Mouse (Mus musculus) c-Kit-positive CD71-negative TER-119-negative erythroid progenitor cells, embryonic 14.5 days (primary cell): Measurements from ENCODE around the gene Igf2bp2.

Experiments used
- DNase-seq: peaks from one replicate; pipeline ENCODE4 v3.0.0-alpha.2; 2013; ENCODE audit warnings: low read depth

The Igf2bp2 gene

DNA sequence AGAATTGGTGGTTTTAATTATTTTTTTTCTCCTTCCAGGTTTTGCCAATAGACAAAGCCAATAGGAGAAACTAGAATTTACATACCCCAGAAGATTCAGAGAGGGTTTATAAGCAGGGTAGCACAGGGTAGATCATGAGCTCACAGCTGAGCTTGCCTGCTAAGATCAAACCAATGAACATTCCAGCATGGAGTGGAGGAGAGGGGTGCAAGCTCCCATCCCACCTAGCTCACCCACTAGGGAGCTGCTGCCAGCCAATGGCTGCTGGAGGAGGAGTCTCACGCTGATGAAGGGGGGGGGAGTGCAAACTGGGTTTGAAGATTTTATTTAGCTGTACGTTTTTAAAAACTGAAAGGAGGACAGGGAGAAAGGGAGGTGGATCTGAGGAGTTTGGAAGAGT is 14.0 kb downstream of the Igf2bp2 start:
- no peak for DNase-seq

DNA sequence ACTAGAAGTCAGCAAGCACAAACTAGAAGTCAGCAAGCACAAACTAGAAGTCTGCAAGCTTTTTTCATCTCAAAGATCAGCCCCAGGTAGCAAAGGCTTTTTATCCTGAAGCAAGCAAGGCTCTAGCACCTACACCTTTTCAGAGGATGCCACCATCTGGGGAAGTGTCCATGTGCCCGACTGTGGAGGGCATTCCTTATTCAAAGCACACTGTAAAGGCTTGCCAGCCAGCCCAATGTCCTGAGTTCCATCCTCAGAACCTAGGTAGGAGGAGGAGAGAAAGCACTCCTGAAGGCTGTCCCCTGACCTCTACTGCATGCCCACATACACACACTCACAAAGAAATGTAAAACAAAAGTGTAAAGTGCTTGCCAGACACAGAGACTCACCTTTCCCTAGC is 16.0 kb downstream of the Igf2bp2 start:
- DNase-seq = no peak

DNA sequence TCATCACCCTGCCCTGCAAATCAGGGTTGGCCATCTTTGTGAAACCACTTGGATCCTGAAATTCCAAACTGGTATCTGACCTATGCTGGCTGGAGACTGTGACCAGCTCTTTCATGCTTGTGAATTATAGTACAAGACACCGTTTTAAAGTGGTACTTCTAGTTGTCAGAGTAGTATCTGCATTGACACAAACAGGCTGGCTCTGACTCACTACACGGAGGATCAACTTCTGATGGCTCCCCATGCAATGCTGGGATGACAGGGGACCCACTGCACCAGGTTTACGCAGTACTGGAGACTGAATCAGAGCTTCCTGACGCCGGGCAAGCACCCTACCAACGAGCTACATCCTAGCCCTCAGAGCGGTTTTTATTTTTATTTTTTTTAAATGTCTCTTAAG is 17.0 kb downstream of the Igf2bp2 start:
- no peak for DNase-seq

DNA sequence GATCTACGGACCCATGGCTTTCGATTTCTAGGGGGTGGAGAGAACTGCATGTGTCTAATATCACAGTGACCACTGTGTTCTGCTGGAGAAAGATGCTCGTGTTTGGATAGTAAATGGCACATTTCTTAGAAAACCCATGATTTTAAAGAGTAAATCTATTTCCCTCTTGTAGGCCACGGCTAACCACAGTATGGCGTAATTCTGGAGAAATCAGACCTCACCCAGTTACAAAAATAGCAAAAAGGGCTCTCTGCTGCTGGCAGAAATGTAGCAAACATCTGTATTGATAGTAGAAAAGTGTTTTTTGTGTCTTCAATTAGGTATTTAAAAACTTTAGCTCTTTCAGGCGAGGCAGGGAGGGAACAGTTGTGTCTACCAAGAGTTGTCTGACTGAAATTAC is 18.6 kb downstream of the Igf2bp2 start:
- DNase-seq = no peak

DNA sequence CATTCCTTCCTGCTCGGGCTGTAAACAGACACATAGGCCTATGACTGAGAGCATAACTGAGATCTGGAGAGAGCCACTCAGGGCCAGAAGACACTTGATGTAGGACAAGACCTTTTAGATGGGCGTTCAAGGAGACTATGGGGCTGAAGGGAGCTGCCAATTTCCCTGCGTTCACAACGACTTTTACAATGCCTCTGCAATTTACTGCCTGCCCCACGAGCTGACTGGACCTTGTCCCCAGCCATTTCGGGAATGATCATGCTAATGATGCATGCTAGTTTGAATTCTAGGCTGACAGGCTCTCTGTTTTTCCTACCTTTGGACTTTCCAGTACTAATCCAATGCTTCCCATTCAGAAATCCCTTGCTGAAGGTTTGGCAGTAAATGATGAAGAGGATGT is 22.2 kb downstream of the Igf2bp2 start:
- DNase-seq = no peak

DNA sequence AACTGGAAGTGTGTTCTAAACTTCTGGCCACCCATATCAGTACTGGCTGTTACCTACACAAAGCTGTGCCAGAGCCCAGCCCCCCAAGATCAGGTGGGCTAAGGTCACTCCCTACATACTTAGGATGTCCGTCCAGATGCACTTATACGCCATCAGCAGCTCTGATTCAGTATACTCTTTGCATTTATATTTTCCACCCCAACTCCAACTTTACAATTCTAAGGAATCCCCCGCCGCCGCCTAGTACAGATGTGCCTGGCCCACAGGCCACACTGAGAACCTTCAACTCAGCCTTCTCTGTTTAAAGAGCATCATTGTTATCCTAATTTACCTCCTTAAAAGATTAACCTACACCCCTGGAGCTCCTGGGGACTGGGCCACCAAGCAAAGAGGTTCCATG is 23.3 kb downstream of the Igf2bp2 start:
- no peak for DNase-seq

DNA sequence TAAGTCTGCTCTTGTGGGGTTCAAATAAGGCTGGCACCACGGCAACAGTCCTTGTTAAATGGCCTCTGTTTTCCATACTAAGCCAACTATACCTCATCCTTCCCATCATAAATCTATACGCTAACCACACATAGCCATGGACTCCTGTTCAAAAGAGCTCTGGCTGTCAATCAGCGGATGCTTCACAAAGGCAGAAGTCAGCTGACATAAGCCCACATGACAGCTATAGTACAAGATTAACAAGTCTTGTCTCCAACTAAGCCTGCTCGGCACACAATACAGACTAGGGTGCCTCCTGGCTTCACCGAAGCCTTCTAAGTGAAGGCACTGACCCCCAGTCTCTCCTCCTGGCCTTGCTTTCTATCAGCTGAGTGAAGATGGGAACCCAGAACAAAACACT is 26.9 kb downstream of the Igf2bp2 start:
- no peak for DNase-seq

DNA sequence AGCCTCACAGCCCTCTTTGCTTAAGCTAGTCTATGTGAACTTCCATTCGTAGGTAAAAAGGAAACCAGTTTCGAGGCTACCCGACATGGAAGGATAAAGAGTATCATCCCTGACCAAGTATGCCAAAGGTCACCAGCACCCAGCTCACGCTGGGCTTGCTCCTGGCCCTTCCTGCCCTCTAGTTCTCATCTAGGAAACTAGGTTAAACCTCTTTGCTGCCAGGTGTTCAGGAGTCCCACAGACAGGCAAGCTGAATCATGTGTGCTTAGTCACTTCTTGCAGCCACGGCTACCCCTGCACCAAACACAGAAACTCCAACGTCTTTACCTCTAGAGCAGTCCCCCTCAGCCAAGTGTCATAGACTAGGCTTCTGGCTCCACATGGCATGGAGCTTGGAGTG is 31.8 kb downstream of the Igf2bp2 start:
- DNase-seq = no peak

DNA sequence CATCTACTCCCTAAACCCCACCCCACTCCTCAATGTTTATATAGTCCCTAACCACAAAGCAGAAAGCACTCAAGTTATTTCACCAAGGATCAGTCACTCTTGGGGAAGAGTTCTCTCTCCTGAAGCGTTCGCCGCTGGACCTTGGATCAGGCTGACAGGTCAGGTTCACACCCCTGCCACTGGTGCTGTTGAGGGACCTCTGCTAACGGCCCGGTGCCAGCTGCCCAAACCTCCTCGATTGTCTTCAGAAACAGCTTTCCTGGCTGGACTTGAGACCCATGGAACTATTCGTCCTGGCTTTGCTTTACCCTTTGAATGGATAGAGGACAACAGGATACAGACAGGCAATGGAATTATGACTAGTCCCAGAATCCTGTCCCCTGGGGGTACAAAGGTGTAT is 33.6 kb downstream of the Igf2bp2 start:
- no peak for DNase-seq

DNA sequence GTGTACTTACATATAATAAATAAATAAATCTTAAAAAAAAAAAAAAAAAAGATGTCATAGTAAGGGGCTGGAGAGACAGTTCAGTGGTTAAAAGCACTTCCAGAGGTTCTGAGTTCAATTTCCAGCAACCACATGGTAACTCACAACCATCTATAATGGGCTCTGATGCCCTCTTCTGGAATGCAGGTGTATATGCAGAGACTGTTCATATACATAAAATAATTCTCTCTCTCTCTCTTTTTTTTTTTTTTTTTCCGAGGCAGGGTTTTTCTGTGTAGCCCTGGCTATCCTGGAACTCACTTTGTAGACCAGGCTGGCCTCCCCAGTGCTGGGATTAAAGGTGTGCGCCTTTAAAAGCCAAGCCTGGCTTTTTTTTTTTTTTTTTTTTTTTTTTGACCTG is 34.5 kb downstream of the Igf2bp2 start:
- no peak for DNase-seq

DNA sequence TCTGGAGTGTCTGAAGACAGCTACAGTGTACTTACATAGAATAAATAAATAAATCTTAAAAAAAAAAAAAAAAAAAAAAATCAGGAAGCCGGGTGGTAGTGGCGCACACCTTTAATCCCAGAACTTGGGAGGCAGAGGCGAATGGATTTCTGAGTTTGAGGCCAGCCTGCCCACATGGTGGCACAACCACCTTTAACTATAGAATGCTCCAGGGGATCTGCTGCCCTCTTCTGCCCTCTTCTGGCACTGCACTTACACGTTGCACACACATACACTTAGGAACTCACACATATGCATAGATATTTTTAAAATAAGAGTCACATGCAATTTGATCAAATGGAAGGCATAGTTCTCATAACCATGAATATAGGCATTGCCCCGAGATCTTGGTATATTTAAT is 35.3 kb downstream of the Igf2bp2 start:
- no peak for DNase-seq

DNA sequence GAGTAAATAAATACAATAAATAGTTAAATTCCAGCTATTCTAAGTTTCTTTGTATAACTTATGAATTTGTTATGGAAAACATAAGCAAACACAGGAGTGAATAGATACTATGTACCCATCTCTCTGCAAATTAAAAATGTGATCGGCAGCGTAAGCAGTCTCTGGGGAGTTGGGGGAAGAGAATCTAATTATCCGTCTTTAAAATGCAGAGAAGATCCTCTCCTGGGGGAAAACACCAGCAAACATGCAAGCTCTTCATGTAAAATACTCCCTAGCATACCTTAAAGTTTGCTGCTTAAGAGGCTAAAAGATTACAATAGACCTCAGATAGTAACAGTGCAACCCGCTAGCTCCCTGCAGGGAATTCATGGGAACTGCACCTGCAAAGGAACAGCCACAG is 36.2 kb downstream of the Igf2bp2 start:
- no peak for DNase-seq

DNA sequence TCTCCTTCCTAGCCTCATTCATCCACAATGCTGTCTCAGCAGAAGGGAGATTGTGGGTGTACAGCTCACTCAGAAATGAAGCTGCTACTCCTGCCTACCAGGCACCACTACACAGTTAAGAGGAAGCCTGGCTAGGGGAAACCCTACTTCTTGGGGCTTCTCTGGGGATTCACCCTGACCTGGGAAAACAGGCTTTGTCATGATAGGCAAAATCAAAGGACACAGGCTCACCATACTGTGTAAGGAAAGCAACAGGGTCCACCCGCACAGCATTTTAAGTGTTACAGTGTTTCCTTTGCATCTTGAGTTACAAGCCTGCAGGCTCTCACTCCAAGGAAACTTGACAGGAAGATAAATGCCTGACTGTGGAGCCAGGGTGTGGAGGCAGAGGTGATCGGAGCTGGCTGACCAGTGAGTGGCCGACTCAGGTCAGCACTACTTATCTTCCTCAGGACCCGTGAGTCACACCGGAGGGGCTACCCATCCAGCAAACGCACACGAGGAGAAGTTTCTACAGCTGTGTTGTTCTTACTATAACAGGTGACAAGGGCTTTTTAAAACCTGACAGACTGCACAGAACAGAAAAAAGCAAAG is 38.7 kb downstream of the Igf2bp2 start:
- DNase-seq = no peak

DNA sequence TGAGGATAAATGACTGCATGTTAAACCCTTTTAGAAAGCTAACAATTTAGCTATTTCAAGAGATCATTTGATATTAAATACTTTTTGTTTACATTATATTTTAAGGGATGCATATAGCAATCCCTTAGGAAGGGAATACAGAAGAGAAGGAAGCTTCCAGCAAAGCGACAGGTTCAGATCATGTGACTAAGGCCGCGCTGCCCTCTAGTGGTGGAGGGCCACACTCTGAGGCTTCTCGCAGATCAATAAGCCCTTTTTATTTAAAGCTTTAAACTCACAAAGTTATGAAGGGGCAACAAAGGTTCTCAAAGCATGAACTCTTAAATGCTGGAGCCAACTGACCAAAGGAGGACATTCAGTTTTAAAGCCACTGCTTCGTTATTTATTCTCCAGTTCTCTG is 39.4 kb downstream of the Igf2bp2 start:
- DNase-seq = no peak

DNA sequence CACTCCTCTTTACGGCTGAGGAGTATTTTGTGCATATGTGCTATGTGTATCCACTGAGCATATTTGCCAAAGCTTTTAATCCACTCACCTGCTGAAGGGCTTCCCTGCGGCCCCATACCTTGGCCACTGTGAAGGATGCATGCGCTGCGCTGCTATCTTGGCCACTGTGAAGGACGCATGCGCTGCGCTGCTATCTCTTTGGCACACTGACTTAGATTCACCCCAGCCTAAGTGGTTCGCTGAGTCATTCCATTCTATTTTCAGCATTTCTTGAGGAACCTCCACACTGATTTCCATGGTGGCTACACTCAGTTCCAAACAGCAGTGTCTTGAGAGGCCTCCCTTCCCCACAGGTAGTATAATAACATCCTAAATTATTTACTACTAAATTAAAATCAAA is 42.0 kb downstream of the Igf2bp2 start:
- DNase-seq = no peak

DNA sequence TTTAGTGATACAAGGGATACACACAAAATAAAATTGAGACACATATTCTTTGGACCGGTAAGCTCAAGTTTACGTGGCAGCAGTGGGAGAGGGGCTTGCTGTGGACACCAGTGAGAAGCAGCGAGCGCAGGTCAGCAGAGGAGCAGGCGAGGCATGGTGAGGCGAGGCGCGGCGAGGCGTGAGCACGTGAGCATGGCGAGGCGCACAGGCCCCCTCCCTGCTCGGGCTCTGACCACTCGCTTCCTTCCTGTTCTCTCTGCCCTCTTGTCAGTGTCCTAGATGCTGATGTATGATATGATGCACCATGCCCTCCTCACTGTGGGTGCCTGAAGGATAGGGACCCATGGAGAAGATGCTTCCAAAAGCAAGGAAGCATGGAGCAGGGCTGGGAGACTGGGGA is 43.6 kb downstream of the Igf2bp2 start:
- DNase-seq = no peak

DNA sequence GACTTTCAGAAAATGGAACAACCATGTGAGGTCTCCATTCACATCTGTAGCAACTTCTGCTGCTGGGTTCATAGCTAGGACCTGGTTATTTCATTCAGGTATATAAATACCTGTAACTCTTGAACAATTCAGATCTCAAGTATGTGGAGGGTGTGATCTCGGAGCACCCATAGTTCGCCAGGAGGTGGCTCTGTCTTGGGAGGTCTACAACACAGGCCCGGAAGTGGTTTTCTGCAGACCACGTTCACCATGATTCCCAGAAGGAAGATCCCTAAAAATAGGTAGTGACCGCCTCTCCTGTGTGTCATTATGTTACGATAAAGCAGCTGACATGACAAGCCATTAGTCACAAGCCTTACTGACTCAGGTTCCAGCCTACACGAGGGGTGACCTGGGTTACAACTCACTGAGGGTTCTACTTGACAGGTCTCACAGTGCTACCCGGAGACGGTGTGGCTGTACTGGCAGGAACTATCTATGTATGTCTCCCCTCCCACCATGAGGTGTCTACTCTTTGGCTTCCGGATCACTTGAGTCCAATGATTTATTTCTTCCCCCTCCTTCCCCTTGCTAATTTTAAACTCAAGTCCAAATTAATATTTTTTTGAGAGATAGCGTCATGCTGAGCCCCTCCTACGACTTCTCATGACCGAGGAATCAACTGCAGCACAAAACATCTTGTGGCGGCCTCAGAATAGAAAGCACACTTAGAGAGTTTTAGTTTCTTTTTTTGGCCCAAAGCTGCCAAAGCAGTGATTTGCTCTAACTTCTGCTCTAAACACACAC is 44.2 kb downstream of the Igf2bp2 start:
- DNase-seq = no peak

DNA sequence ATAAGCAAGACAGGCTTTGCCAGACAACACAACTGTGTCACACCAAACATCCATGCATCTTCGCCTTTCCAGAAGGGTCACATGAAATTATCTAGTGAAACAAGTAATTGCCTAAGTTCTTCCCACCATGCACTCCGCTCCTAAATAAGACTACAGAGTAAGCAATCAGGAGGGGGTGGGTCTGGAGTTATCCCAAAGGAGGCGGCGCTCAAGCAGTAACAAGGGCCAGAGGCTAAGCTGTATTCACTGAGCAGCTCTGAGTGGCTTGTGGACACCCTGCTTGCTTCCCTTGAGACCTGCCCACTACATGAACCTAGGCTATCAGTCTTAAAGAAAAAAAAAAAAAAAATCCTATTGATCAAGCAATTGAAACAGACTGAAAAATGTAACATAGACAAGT is 44.9 kb downstream of the Igf2bp2 start:
- DNase-seq = no peak

DNA sequence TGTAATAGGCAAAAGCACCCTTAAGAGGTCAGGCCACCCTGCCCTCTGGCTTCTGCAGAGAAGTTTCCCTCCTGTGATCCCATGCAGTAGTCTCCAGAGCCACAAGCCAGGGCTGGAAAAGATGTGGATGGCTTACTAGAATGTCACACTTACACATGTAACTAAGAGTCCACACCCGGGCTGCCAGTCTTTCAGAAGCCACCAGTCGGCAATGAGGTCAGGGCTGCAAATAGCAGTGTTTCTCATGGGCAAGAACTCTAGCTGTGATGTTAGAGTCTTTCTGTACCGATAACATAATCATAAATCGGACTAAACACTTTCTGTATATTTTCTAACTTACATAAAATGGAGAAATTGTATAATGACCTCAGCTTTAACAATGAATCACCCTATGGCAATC is 46.4 kb downstream of the Igf2bp2 start:
- no peak for DNase-seq

DNA sequence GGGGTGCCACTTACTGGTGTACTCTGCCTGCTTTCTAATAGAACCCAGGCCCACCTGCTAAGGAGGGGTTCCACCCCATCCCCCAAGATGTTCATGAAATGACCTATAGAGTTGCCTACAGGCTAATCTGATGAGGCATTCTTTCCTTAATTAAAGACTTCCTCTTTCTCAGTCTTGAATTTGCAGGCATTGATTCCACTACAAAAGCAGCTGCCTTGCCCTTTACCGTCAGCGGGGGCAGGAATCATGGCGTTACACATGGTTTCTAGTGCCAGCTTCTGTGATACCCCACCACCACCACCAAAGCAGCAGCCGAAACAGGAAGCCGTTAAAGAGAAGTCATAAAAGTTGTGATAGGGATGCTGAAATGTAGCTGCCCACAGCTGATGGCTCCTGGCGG is 47.0 kb downstream of the Igf2bp2 start:
- no peak for DNase-seq

DNA sequence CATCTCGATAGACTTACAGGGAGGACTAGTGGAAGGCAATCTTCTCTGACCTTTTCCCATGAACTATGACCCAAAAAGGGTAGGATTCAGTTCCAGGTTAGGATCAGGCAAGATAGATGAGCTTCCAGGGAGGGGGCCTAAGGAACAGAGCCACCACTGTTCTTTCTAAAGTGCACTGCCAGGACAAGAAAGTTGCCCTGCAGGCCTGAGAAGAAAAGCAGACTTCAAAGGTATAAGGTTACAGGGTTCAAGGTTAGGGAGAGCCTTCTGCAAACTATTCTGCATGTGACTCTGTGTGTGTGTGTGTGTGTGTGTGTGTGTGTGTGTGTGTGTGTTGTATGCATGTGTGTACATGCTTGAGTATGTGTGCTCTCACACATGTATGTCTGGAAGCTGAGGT is 53.1 kb downstream of the Igf2bp2 start:
- DNase-seq = no peak

DNA sequence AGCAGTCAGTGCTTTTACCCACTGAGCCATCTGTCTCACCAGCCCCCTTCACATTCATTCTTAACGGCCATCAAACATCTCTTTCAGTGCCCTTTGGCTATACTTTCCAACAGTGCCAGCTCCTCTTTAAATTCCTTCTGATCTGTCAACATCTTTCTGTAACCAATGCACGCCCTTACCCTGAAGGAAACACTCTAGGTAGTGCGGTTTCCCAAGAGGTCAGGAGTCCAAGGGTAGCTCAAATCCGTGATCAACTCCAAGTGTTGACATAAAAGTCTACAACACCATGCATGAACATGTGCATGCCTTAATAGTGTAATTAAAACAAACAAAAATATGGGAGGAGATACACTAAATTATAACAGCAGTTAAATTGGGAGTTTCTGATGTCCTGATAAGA is 53.9 kb downstream of the Igf2bp2 start:
- no peak for DNase-seq

DNA sequence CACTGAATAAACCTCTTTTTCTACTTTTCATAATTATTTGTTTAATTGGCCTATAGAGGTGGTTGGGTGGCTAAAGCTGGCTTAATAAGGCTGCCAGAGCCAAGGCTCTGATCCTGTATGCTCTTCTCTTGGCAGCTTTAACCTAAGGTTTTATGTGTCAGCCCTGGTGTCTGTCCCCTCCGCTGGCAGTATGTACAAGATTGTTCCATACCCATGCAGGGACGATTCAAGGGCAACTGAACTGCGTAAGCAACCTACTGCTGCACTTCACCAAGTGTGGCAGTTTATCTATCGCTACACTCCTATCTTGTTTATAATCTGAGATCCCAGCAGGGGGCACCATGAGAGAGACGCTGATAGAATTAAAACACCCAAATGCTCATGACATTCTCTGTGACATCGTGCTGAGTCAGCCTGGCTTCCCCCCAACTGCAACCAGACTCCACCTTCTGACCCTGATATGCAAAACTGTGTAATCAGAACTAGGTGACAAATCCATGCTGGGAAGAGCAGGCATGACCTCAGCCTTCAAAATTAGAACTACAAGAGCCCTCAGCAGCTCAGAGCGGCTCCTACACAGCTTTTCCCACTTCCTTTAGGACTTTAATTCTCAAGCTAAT is 55.1 kb downstream of the Igf2bp2 start:
- DNase-seq = peak; percentile 65
